Mouse (Mus musculus) brain, embryonic 18.5 days (tissue): ENCODE results near the gene Rnf215.
"Not testable (repeated sequence)": the region's sequence is repeated elsewhere in the genome, so short reads cannot be mapped to it uniquely, and the experiment has no call there.

Experiments
- DNase-seq: peaks from one replicate; pipeline ENCODE4 v3.0.0-alpha.2; 2012; ENCODE audit warnings: low read depth, low spot score

The Rnf215 gene

GRCm38 (mm10) chr11:4113496-4113895 is 21.5 kb upstream of the Rnf215 start:
- no peak for DNase-seq

GRCm38 (mm10) chr11:4113970-4114369 is 21.0 kb upstream of the Rnf215 start:
- no peak for DNase-seq

- not testable (repeated sequence) for DNase-seq
These were observed 20.5 kb upstream of the Rnf215 start for GRCm38 (mm10) chr11:4114541-4114940.

- no peak for DNase-seq
These were observed 19.6 kb upstream of the Rnf215 start for GRCm38 (mm10) chr11:4115407-4115806.

GRCm38 (mm10) chr11:4116458-4117141 is 18.4 kb upstream of the Rnf215 start:
- DNase-seq: no peak

- DNase-seq: no peak
These were observed 17.5 kb upstream of the Rnf215 start for GRCm38 (mm10) chr11:4117372-4118071.

GRCm38 (mm10) chr11:4118081-4118921 is 16.7 kb upstream of the Rnf215 start:
- DNase-seq: no peak

- no peak for DNase-seq
These were observed 15.4 kb upstream of the Rnf215 start for GRCm38 (mm10) chr11:4119635-4120034.

GRCm38 (mm10) chr11:4121691-4122090 is 13.3 kb upstream of the Rnf215 start:
- DNase-seq: no peak

GRCm38 (mm10) chr11:4122226-4122625 is 12.8 kb upstream of the Rnf215 start:
- no peak for DNase-seq

GRCm38 (mm10) chr11:4122742-4123579 is 12.0 kb upstream of the Rnf215 start, which contains the start of gene Sec14l2:
Sec14l2 (minus strand) TSS chr11:4123415.
- no peak for DNase-seq

- DNase-seq: no peak
These were observed 11.1 kb upstream of the Rnf215 start for GRCm38 (mm10) chr11:4123922-4124321.

- DNase-seq: no peak
These were observed 7.9 kb upstream of the Rnf215 start for GRCm38 (mm10) chr11:4127059-4127458.

GRCm38 (mm10) chr11:4128461-4128860 is 6.5 kb upstream of the Rnf215 start:
- DNase-seq: not testable (repeated sequence)

GRCm38 (mm10) chr11:4133450-4133849 is 1.6 kb upstream of the Rnf215 start:
- DNase-seq: no peak

GRCm38 (mm10) chr11:4134400-4134799 is 602 bp upstream of the Rnf215 start:
- DNase-seq: no peak

- DNase-seq: no peak
These were observed 4.0 kb downstream of the Rnf215 start for GRCm38 (mm10) chr11:4138964-4139363.

- no peak for DNase-seq
These were observed 6.5 kb downstream of the Rnf215 start for GRCm38 (mm10) chr11:4141505-4141904.

GRCm38 (mm10) chr11:4142352-4142751 is 7.3 kb downstream of the Rnf215 start:
- no peak for DNase-seq

- no peak for DNase-seq
These were observed 8.5 kb downstream of the Rnf215 start for GRCm38 (mm10) chr11:4143281-4144062.

GRCm38 (mm10) chr11:4146381-4146780 is 11.4 kb downstream of the Rnf215 start:
- no peak for DNase-seq
